In the genomic region with DNA sequence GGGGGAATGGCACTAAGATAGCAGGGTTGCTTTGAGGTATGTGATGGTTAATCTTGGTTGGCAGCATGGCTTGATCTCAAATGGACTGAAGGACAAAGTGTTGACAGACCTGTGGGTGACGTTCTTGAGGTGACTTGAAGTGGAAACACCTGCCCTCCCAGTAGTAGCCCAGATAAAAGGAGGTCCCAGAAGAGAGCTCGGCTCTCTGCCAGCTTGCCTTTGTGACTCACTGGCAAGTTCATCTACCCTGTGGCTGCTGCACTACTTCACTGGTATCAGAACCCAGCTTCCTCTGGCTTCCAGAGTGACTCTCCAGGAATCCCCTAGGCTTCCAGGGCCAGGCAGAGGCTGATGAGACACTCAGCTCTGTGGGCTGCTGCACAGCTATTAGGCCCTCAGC, we compare ENCODE assay signal across 9 mouse cellular contexts.
DNase-seq lines count a peak whose midpoint lies in the region; ATAC-seq and TF ChIP-seq lines count a peak whose summit lies in the region.
"Had no signal": no experiment of that assay in that cellular context is flagged by ENCODE, and none has a peak within 500 bp of the region (broad histone marks: within the 10 kb centered on the region; RNA-seq: fewer than 3 reads in every experiment).

No protein-coding gene starts in this region.

- TF ChIP-seq CTCF in cerebellum, adult 2 months (IDR thresholded peaks at IDR 0.05; ENCODE audit: borderline replicate concordance, insufficient read depth, low read depth, low read length), result no peak
- TF ChIP-seq CTCF in left cerebral cortex, adult 2 months (IDR thresholded peaks at IDR 0.05), result no peak

- H3K4me3 ChIP-seq in cerebellum, adult 2 months (replicated peaks; ENCODE audit: insufficient read depth, low read depth, low read length), result no peak overlapping the region
- no peak overlapping the region for H3K4me3 ChIP-seq in left cerebral cortex, adult 2 months
- no peak overlapping the region for H3K4me3 ChIP-seq in hindbrain, embryonic 15.5 days

- H3K27ac ChIP-seq in cerebellum, adult 2 months (ENCODE audit: insufficient read depth, low read length), result peak overlapping the region; percentile 42; the same call in 1 of the 2 replicates
- H3K27ac ChIP-seq in left cerebral cortex, adult 2 months, result peak overlapping the region; percentile 2; the same call in 1 of the 2 replicates
- peak overlapping the region; percentile 57; the same call in 1 of the 2 replicates for H3K27ac ChIP-seq in hindbrain, embryonic 15.5 days (replicated peaks)
- H3K27ac ChIP-seq: kidney, postnatal 0 days had no signal

- no peak overlapping the region for H3K9ac ChIP-seq in hindbrain, embryonic 15.5 days

- TF ChIP-seq POLR2A in cerebellum, adult 2 months (IDR thresholded peaks at IDR 0.05; ENCODE audit: borderline replicate concordance, insufficient read depth, low read length), result no peak

- DNase-seq in cerebellum, adult 2 months, result no peak
- DNase-seq in cerebellum, adult 11-12 months, result no peak
- no peak for DNase-seq in left cerebral cortex, adult 2 months (ENCODE audit: extremely low spot score in 1 of 2, low spot score in 2 of 2)
- DNase-seq in left cerebral cortex, postnatal 10 days (ENCODE audit: extremely low spot score in 1 of 2, low spot score in 2 of 2), result no peak
- peak; percentile 81 for DNase-seq in lung, postnatal 36 days
- DNase-seq in thymus, postnatal 4 days, result no peak
- no peak for DNase-seq in left cerebral cortex, postnatal 36 days (ENCODE audit: low spot score in 2 of 2)

- no peak for ATAC-seq in hindbrain, embryonic 15.5 days (ENCODE audit: low FRiP score, low read depth)

- no peaks in the 10 kb centered on the region for H3K36me3 ChIP-seq in hindbrain, embryonic 15.5 days

- 62% methylated on average over 2 of the region's 2 CpGs for WGBS in cerebellum, adult 2 months
- WGBS in hindbrain, embryonic 15.5 days, result 70% methylated on average over 2 of the region's 2 CpGs

- no peaks in the 10 kb centered on the region for H3K27me3 ChIP-seq in cerebellum, adult 2 months (ENCODE audit: control insufficient read depth, insufficient read depth, low read length)
- no peaks in the 10 kb centered on the region for H3K27me3 ChIP-seq in hindbrain, embryonic 15.5 days

- no peaks in the 10 kb centered on the region for H3K4me1 ChIP-seq in cerebellum, adult 2 months (ENCODE audit: control insufficient read depth, insufficient read depth, low read length)
- peaks cover 8% of the 10 kb centered on the region; the same call in 1 of the 2 replicates for H3K4me1 ChIP-seq in hindbrain, embryonic 15.5 days (replicated peaks)

- intact Hi-C loops in left cerebral cortex, adult 2 months (cut with DNase I), result no loop called here
- intact Hi-C loops in left cerebral cortex, postnatal 10 days (cut with DNase I), result no loop called here
- intact Hi-C loops in left cerebral cortex, postnatal 36 days (cut with DNase I), result no loop called here

- no peak overlapping the region for H3K4me2 ChIP-seq in hindbrain, embryonic 15.5 days

- H3K9me3 ChIP-seq in hindbrain, embryonic 15.5 days, result no peaks in the 10 kb centered on the region

Comparison
In these comparisons a context has a peak if more than half of its experiments do, and no peak if none do; other contexts are left out.
1. H3K27ac ChIP-seq: peak in every context shown above with its lines; median percentile 57 in hindbrain, embryonic 15.5 days; 42 in cerebellum, adult 2 months; 2 in left cerebral cortex, adult 2 months.